Mouse (Mus musculus): ENCODE data around the gene Adss. TPM values are rescaled to one million over a fixed set of nuclear protein-coding genes. Genes with fewer than 3 reads are reported as not detected.
"Not testable (repeated sequence)": the region's sequence is repeated elsewhere in the genome, so short reads cannot be mapped to it uniquely, and the experiment has no call there.

Gene Adss
- polyA plus RNA-seq (2016; fragmentation: Nextera tagmentation; extraction: Ambion mirVana): 60.7 and 63.9 TPM in 2 replicates

DNA sequence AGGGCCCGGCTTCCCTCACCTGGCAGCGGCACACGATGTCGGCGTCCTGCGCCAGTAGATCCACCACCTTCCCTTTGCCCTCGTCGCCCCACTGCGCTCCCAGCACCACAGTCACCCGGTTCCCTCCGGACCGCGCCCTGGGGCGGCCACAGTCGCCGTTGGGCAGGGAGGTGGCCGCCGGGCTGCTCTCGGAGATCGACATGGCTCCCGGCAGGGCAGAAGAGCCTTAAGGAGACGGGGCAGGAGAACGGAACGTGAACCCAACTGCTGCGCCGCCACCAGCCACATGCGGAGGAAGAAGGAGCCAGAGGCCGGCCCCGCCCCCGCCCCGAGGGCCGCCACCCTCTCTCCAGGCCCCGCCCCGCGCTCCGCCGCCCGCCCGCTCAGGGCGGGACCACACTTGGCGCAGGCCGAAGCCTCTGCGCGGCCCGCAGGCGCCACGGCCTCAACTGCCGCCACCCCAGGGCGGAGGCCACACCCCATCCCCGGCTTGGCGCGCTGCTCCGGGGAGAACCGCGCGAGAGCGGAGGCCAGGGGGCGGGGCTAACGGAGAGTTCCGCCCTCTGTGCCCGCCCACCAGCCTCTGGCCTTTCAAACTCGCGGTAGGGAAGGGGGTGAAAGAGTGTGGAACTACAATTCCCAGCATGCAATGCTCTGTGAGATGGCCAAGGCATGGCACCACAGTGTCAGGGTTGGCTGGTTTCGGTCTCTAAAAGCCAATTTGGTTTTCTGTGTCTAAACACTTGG, at the start of gene Adss:
Gene Adss (minus strand): TSS at position 319 of the 747 bp plus-strand sequence.
- no peaks in the 10 kb centered on the region for H3K27me3 ChIP-seq (replicated peaks; ENCODE audit: low read depth, poor library complexity, severe bottlenecking)
- H3K36me3 ChIP-seq (replicated peaks): no peaks in the 10 kb centered on the region
- peak; percentile 100 for DNase-seq (ENCODE audit: low spot score)
- no peaks in the 10 kb centered on the region for H3K9me3 ChIP-seq
- WGBS: under 1% methylated on average over 64 of the region's 64 CpGs
- peak within 1 kb of the TSS; percentile 96 for H3K27ac ChIP-seq (replicated peaks)
- H3K4me1 ChIP-seq: peaks cover 31% of the 10 kb centered on the region
- H3K4me3 ChIP-seq: peak within 1 kb of the TSS; percentile 71

DNA sequence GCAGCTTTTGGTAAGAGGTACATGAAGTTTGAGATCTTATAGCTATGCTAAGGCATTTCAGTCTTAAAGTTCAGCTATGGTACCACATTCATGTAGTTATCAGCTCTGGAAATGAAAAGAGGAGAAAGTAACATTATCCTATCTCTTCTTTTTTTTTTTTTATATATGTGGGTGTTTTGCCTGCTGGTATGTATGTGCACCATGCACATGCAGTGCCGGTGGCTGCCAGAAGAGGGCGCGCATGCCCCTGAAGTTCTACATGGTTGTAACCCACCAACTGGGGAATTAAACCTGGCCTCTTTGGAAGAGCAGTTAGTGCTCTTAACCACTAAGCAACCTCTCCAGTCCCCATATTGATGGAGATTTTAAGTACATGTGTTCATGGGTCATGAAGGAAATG, 49.5 kb upstream of the Adss start:
- H3K36me3 ChIP-seq (replicated peaks); H3K9me3 ChIP-seq; H3K27ac ChIP-seq (replicated peaks); H3K27me3 ChIP-seq (replicated peaks; ENCODE audit: low read depth, poor library complexity, severe bottlenecking); H3K4me1 ChIP-seq; H3K4me3 ChIP-seq: not testable (repeated sequence)
- WGBS: 47% methylated on average over 3 of the region's 3 CpGs
- peak; percentile 33 for DNase-seq (ENCODE audit: low spot score)

DNA sequence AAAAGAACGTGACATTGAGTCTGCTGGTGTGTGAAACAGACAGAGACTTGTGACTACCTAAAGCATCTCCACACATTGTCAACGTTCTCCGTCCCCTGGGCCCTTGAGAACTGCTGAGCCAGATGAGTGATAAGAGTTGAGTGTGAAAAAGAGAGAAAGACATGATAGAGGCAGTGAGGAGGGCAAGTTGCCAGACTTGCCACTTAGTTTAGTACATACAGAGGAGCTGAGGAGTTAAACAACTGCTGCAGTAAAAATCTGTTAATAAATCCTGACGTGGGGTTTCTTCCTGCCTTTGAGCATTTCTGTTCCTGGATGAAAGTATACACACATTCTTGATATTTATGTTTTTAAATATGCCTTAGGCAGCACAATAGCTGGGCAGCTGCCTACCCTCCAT, 31.5 kb upstream of the Adss start:
- H3K36me3 ChIP-seq (replicated peaks); H3K4me3 ChIP-seq; H3K27ac ChIP-seq (replicated peaks); H3K4me1 ChIP-seq; H3K9me3 ChIP-seq; DNase-seq (ENCODE audit: low spot score); H3K27me3 ChIP-seq (replicated peaks; ENCODE audit: low read depth, poor library complexity, severe bottlenecking): not testable (repeated sequence)
- WGBS: 92% methylated on average over 4 of the region's 4 CpGs

DNA sequence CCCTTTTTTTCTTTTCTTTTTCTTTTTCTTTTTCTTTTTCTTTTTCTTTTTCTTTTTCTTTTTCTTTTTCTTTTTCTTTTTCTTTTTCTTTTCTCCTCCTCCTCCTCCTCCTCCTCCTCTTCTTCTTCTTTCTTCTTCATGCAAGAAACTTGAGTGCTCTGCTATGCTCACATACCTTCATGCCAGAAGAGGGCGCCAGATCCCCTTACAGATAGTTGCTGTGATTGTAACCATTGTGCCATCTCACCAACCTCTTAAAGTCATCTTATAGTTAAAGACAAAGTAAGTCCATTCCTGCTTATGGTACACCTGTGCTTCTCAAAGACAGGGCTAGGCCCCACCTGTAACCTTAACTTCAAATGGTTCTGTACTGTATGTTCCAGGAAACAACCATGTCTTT, 10.5 kb upstream of the Adss start:
- not testable (repeated sequence) for H3K27ac ChIP-seq (replicated peaks); H3K27me3 ChIP-seq (replicated peaks; ENCODE audit: low read depth, poor library complexity, severe bottlenecking); H3K4me1 ChIP-seq; H3K9me3 ChIP-seq; H3K36me3 ChIP-seq (replicated peaks); H3K4me3 ChIP-seq
- 36% methylated on average over 1 of the region's 1 CpGs for WGBS
- DNase-seq (ENCODE audit: low spot score): peak; percentile 23

DNA sequence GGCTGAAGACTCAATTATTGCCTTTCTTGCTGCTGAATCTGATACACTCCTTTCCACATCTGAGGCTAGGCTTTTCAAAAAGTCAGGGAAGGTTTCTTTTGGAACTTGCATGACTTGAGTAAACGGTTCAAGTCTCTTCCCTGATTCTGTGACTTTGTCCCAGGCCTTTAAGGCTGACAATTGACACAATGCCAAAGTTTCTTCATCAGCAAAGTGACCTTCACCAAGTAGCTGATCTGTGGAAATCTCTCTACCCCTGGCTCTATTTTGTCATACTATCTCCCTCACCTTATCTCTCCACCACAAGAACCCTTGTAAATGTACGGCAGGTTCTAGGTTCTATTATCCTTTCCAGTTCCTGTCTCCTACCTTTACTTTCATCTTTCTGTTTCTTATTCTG, 7.2 kb upstream of the Adss start:
- 86% methylated on average over 2 of the region's 2 CpGs for WGBS
- H3K27me3 ChIP-seq (replicated peaks; ENCODE audit: low read depth, poor library complexity, severe bottlenecking): no peaks in the 10 kb centered on the region
- H3K4me3 ChIP-seq: no peak overlapping the region
- H3K36me3 ChIP-seq (replicated peaks): no peaks in the 10 kb centered on the region
- no peak for DNase-seq (ENCODE audit: low spot score)
- no peak overlapping the region for H3K27ac ChIP-seq (replicated peaks)
- peaks cover 3% of the 10 kb centered on the region; the same call in 1 of the 2 replicates for H3K4me1 ChIP-seq
- no peaks in the 10 kb centered on the region for H3K9me3 ChIP-seq

DNA sequence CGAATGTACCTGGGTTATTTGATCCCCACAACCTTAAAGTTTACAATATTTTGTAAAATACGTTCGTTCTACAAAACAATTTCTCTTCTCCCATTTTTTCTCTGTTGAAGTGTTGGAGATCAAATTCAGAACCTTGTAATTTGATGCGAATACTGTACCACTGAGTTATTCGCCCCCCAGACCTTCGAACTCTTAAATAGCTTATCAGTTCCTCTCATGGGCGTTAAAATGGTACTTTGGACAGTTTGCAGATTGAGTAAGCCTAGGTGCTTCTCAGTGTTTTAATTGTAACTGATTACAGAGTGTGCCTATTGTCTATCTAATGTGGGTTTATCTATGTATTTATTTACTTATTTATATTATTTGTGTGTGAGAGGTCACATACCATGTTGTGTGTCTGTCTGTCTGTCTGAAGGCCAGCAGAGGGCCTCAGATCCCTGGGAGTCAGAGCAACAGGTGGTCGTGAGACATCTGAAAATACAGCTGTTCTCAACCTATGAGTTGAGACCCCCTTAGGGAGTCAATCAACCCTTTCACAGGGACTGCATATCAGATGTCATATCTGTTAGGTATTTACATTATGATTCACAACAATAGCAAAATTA, 942 bp upstream of the Adss start:
- Histone ChIP-seq H3K4me3 (peak overlapping the region; percentile 71; the same call in 1 of the 2 replicates), H3K36me3 (replicated peaks) (no peaks in the 10 kb centered on the region), H3K27me3 (replicated peaks; ENCODE audit: low read depth, poor library complexity, severe bottlenecking) (no peaks in the 10 kb centered on the region), H3K9me3 (no peaks in the 10 kb centered on the region), H3K27ac (replicated peaks) (peak overlapping the region; percentile 96; the same call in 1 of the 2 replicates), H3K4me1 (peaks cover 22% of the 10 kb centered on the region)
- no peak for DNase-seq (ENCODE audit: low spot score)
- WGBS: 76% methylated on average over 8 of the region's 8 CpGs

DNA sequence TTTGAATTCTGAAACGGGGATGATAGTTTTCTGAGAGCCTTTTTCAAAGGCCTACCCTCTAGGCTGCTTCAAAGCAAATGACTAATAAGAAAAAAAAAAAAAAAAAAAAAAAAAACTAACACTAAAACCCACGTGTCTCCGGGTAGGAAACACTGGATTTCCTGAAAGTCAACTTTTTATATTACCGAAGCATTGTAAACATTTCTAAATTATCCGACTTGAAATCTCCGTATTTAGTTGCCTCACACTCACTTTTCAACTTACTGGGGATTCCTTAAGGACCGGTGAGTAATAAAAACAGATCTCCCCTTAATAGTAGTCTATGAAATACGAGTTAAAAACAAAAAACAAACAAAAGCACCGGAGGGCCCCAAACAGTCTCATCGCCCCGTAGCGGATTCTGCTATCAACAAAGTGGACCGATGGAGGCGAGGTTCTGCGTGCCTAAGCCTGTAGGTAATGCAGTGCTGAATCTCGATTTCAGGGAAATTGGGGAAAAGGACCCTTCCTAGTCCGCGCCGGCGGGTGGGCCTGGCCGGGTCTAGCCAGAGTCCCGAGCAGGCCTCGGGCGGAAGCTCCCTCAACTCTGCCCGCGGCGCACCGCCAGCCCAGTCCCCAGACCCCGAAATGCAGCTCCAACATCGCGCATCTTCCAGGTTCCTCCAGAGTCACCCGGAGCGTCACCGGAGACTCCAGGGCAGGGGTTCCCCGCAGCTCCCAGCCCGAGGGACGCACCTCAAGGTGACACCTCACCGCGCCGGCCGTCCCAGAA, 704 bp downstream of the Adss start:
- Histone ChIP-seq H3K27ac (replicated peaks) (peak overlapping the region; percentile 96), H3K27me3 (replicated peaks; ENCODE audit: low read depth, poor library complexity, severe bottlenecking) (no peaks in the 10 kb centered on the region), H3K9me3 (no peaks in the 10 kb centered on the region), H3K36me3 (replicated peaks) (peaks cover 2% of the 10 kb centered on the region; the same call in 1 of the 2 replicates), H3K4me3 (peak overlapping the region; percentile 71), H3K4me1 (peaks cover 31% of the 10 kb centered on the region)
- under 1% methylated on average over 41 of the region's 41 CpGs for WGBS
- DNase-seq (ENCODE audit: low spot score): peak; percentile 80

DNA sequence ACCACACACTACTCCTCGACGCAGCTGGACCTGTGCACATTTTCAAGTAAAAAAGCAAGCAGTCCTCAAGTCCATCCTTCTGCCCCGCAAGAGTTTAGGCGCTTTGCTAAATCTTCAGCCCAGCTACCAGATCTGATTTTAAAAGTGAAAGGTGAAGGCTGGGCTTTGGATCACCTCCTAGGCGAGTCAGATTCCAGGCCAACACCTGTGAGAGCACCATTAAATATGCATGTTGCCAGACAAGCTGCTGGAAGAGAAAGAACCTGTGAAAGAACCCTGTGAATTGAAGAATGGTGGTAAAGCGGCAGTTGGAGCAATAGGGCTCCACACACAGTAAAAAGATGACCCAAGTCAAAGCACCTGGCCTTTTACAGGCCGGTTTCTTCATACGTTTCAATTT, 1.4 kb downstream of the Adss start:
- H3K4me1 ChIP-seq: peaks cover 31% of the 10 kb centered on the region
- H3K4me3 ChIP-seq: peak overlapping the region; percentile 71
- H3K9me3 ChIP-seq: no peaks in the 10 kb centered on the region
- H3K36me3 ChIP-seq (replicated peaks): peaks cover 10% of the 10 kb centered on the region
- peak; percentile 21 for DNase-seq (ENCODE audit: low spot score)
- H3K27me3 ChIP-seq (replicated peaks; ENCODE audit: low read depth, poor library complexity, severe bottlenecking): no peaks in the 10 kb centered on the region
- WGBS: 8% methylated on average over 8 of the region's 8 CpGs
- H3K27ac ChIP-seq (replicated peaks): peak overlapping the region; percentile 96

DNA sequence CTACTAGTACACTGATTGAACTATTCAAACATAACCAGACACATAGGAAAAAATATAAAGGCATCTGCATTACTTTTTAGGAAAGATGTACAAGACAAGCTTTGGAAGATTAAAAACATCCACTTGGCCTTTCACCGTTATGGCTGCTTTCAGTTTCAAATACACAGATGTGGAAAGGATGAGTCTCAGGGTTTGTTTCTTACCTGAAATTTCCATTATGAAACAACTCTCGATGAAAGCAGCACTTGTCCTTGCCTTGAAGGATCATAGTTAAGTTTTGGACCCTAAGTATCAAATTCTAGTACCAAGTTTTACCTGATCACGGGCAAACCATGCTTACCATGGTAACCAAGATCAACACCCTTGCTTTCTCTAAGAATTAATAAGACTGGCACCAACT, 3.5 kb downstream of the Adss start:
- Histone ChIP-seq H3K27me3 (replicated peaks; ENCODE audit: low read depth, poor library complexity, severe bottlenecking) (no peaks in the 10 kb centered on the region), H3K9me3 (peaks cover 3% of the 10 kb centered on the region; the same call in 1 of the 2 replicates), H3K27ac (replicated peaks) (no peak overlapping the region), H3K36me3 (replicated peaks) (peaks cover 19% of the 10 kb centered on the region), H3K4me3 (no peak overlapping the region), H3K4me1 (peaks cover 31% of the 10 kb centered on the region)
- DNase-seq (ENCODE audit: low spot score): no peak
- WGBS: 91% methylated on average over 3 of the region's 3 CpGs

DNA sequence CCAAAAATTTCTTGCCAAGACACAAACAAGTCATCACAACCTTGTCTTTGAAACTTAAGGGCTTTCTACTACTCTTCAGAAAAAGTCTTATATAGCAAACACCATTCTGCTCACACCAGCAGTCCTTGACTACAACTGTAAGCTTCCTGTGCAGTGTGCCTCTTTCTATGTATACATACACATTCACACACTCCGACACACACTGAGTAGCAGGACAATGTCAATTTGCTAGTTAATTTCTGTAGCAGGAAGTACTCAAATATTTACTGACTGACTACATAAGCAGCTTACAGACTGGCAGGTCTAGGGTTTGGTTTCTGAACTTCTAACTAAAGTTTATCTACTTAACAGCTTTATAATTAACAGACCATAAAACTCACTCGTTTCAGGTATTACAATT, 18.9 kb downstream of the Adss start:
- no peaks in the 10 kb centered on the region for H3K4me1 ChIP-seq
- peaks cover 84% of the 10 kb centered on the region for H3K36me3 ChIP-seq (replicated peaks)
- no peaks in the 10 kb centered on the region for H3K9me3 ChIP-seq
- WGBS: 91% methylated on average over 2 of the region's 2 CpGs
- no peak for DNase-seq (ENCODE audit: low spot score)
- no peak overlapping the region for H3K4me3 ChIP-seq
- no peaks in the 10 kb centered on the region for H3K27me3 ChIP-seq (replicated peaks; ENCODE audit: low read depth, poor library complexity, severe bottlenecking)
- H3K27ac ChIP-seq (replicated peaks): no peak overlapping the region

DNA sequence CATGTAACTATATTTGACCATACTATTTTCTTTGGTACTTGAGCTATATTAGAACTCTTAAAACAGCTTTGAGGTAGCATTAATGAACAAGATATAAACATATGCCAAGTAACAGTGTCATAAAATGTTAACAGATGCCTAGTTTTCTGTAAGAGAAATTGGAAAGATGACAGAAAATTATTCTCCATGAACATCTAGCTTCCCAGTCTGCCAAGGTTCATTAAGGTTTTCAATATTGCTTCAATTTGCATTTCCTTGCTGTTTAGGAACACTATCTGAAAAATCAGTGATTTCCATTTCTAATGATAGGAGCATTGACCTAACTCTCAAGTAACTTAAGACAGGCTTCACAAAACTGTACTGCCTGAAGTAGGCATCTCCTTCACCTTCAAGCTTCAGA, 27.4 kb downstream of the Adss start:
- no peaks in the 10 kb centered on the region for H3K27me3 ChIP-seq (replicated peaks; ENCODE audit: low read depth, poor library complexity, severe bottlenecking)
- DNase-seq (ENCODE audit: low spot score): no peak
- H3K9me3 ChIP-seq: no peaks in the 10 kb centered on the region
- H3K36me3 ChIP-seq (replicated peaks): peaks cover 87% of the 10 kb centered on the region
- H3K4me3 ChIP-seq: no peak overlapping the region
- no peaks in the 10 kb centered on the region for H3K4me1 ChIP-seq
- H3K27ac ChIP-seq (replicated peaks): no peak overlapping the region

DNA sequence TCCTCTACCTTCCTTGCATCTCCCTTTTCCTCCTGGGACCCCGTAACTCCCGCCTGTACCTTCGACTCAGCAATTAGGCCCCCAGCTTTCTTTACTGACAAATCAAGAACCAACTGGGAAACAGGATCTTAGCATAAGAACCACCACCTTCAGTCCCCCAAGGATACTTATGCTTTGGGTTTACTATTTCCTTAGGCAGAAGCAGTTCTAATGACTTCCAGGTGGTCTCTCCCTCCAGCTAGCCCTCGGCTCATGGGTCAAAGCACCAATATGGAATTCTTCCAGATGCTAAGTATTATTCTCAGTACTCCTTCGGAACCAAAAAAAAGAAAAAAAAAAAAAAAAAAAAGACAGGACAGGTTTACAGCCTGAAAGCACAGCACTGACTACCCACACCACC, 39.1 kb downstream of the Adss start:
- peak overlapping the region; percentile 32; the same call in 1 of the 2 replicates for H3K27ac ChIP-seq (replicated peaks)
- no peaks in the 10 kb centered on the region for H3K27me3 ChIP-seq (replicated peaks; ENCODE audit: low read depth, poor library complexity, severe bottlenecking)
- no peaks in the 10 kb centered on the region for H3K9me3 ChIP-seq
- peaks cover 14% of the 10 kb centered on the region for H3K4me1 ChIP-seq
- peaks cover 14% of the 10 kb centered on the region for H3K36me3 ChIP-seq (replicated peaks)
- 41% methylated on average over 5 of the region's 5 CpGs for WGBS
- H3K4me3 ChIP-seq: no peak overlapping the region
- DNase-seq (ENCODE audit: low spot score): peak; percentile 53
